Mouse (Mus musculus) limb, embryonic 14.5 days (tissue): ENCODE measurements around the gene Gm20390. TPM values are rescaled to one million over a fixed set of nuclear protein-coding genes. Genes with fewer than 3 reads are reported as not detected.
A peak's percentile ranks its signal among the peaks of the same experiment; 100 is the strongest.

Experiments used
- ATAC-seq: fragments of 200-750 bp; cut with Nextera tagmentation; 2 replicates; pipeline ENCODE4 v1.8.0; 2017; ENCODE audit warnings: low read depth, moderate number of reproducible peaks, moderate TSS enrichment; ENCODE audit not compliant: low FRiP score
- DNase-seq: peaks from one replicate; pipeline ENCODE4 v3.0.0-alpha.2; 2015; ENCODE audit warnings: low spot score
- H3K27ac ChIP-seq: fragments of 300-500 bp; sonication (generic); replicated peaks from 2 replicates; pipeline ENCODE4 v1.5.1; 2014; ENCODE audit warnings: low read depth, mild to moderate bottlenecking, low read length, moderate library complexity, mixed read lengths
- H3K27me3 ChIP-seq: fragments of 300-500 bp; sonication (generic); 2 replicates; pipeline ENCODE4 v1.6.1; 2014; ENCODE audit warnings: low read length, mixed read lengths; ENCODE audit not compliant: control insufficient read depth, insufficient read depth
- H3K36me3 ChIP-seq: fragments of 300-500 bp; sonication (generic); 2 replicates; pipeline ENCODE4 v1.6.1; 2014; ENCODE audit warnings: mild to moderate bottlenecking, low read length, moderate library complexity, mixed read lengths; ENCODE audit not compliant: control insufficient read depth, insufficient read depth
- H3K4me1 ChIP-seq: fragments of 300-500 bp; sonication (generic); 2 replicates; pipeline ENCODE4 v1.6.1; 2014; ENCODE audit warnings: antibody characterized with exemption, low read length, mixed read lengths; ENCODE audit not compliant: control insufficient read depth, insufficient read depth
- H3K4me2 ChIP-seq: fragments of 300-500 bp; sonication (generic); replicated peaks from 2 replicates; pipeline ENCODE4 v1.6.1; 2014; ENCODE audit warnings: low read depth, mild to moderate bottlenecking, low read length, moderate library complexity; ENCODE audit not compliant: severe bottlenecking
- H3K4me3 ChIP-seq: fragments of 300-500 bp; sonication (generic); replicated peaks from 2 replicates; pipeline ENCODE4 v1.5.1; 2014; ENCODE audit warnings: low read length
- H3K9ac ChIP-seq: fragments of 300-500 bp; sonication (generic); 2 replicates; pipeline ENCODE4 v1.6.1; 2014; ENCODE audit warnings: mild to moderate bottlenecking, low read depth, low read length, moderate library complexity; ENCODE audit not compliant: severe bottlenecking
- H3K9me3 ChIP-seq: fragments of 300-500 bp; sonication (generic); 2 replicates; pipeline ENCODE4 v1.6.1; 2016; ENCODE audit warnings: low read length; ENCODE audit not compliant: control insufficient read depth
- POLR2A ChIP-seq: fragments of 200-500 bp; IDR thresholded peaks from 2 replicates; pipeline ENCODE4 v1.8.0; 2012; ENCODE audit warnings: inconsistent platforms, mild to moderate bottlenecking, moderate library complexity, borderline replicate concordance; ENCODE audit not compliant: insufficient read depth, insufficient read length; ENCODE audit errors: extremely low read depth
- WGBS: fragments of 180-500 bp; shearing (Covaris S2); extraction: QIAGEN DNeasy Blood & Tissue Kit; methylation state at CpG from one replicate; pipeline ENCODE4 v1.1.7; 2014; 5-methylcytosine and 5-hydroxymethylcytosine counted together
- polyA plus RNA-seq, 2 experiments: library from polyadenylated mRNA; depleted of rRNA in 1 of 2; stranded (reverse) in 1 of 2; unstranded in 1 of 2; fragments of >200 nt; fragmentation: Nextera tagmentation in 1 of 2; extraction: Ambion mirVana in 1 of 2; gene quantifications; 2 replicates each; pipeline versions ENCODE4 v1.2.1 to v1.2.3; 2012 to 2014

Gm20390 gene
- polyA plus RNA-seq, 2 experiments: 122 to 365 TPM

- H3K9ac ChIP-seq: peak overlapping the region; percentile 71
- no peak for TF ChIP-seq POLR2A
- peaks cover 67% of the 10 kb centered on the region for H3K36me3 ChIP-seq
- H3K4me3 ChIP-seq: peak overlapping the region; percentile 51
- H3K27ac ChIP-seq: peak overlapping the region; percentile 75
- H3K4me1 ChIP-seq: peaks cover 19% of the 10 kb centered on the region; the same call in 1 of the 2 replicates
- 42% methylated on average over 13 of the region's 13 CpGs for WGBS
- H3K4me2 ChIP-seq: peak overlapping the region; percentile 77
- no peak for ATAC-seq
- H3K27me3 ChIP-seq: no peaks in the 10 kb centered on the region
- no peaks in the 10 kb centered on the region for H3K9me3 ChIP-seq
- DNase-seq: no peak
Observed at GRCm38 (mm10) chr11:93954738-93955255, 13.3 kb downstream of the Gm20390 start.

DNA sequence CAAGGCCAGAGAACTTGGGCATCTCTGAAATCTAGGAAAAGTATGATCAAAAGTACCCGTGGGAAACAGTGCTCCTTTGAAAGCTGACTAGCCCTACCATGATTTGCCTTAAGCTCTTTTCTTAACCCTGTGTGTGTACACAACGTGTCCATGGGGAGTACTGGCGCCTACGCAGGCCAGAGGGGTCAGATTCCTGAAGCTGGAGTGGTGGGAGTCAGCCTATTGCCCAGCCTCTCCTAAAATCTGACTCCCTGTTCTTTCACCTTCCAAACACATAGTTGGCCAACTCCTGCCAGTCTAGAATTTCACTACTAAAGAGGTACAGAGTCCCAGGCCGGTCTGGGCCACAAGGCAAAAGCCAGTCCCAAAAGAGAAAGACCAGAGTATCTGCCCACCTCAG lies 15.7 kb downstream of the Gm20390 start:
- Histone ChIP-seq H3K27ac (no peak overlapping the region), H3K9me3 (no peaks in the 10 kb centered on the region), H3K36me3 (peaks cover 55% of the 10 kb centered on the region), H3K4me3 (no peak overlapping the region), H3K4me2 (no peak overlapping the region), H3K9ac (no peak overlapping the region), H3K4me1 (peaks cover 19% of the 10 kb centered on the region; the same call in 1 of the 2 replicates), H3K27me3 (no peaks in the 10 kb centered on the region)
- TF ChIP-seq POLR2A: no peak
- ATAC-seq (no peak), DNase-seq (no peak)
- WGBS: 70% methylated on average over 5 of the region's 5 CpGs

DNA sequence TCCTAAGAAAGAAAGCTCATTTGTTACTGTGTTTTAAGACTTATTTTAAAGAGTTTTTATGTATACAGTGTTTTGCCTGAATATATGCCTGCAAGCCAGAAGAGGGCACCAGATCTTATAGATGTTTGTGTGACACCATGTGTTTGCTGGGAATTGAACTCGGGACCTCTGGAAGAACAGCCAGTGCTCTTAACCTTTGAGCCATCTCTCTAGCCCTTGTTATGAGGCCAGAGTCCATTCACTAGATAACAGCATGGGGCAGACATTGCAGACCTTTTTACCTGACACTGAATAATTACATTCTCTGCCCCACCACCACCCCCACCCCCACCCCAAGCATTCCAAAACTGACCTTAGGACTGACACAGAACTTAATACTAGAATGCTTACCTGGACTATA lies 18.0 kb downstream of the Gm20390 start:
- Histone ChIP-seq H3K36me3 (peaks cover 64% of the 10 kb centered on the region), H3K27me3 (no peaks in the 10 kb centered on the region), H3K4me3 (no peak overlapping the region), H3K9me3 (no peaks in the 10 kb centered on the region), H3K9ac (no peak overlapping the region), H3K27ac (no peak overlapping the region), H3K4me1 (peaks cover 13% of the 10 kb centered on the region; the same call in 1 of the 2 replicates), H3K4me2 (no peak overlapping the region)
- DNase-seq: no peak
- no peak for TF ChIP-seq POLR2A
- no peak for ATAC-seq
- 94% methylated on average over 1 of the region's 1 CpGs for WGBS

GRCm38 (mm10) chr11:93948887-93949567 lies 19.1 kb downstream of the Gm20390 start:
- H3K4me3 ChIP-seq: no peak overlapping the region
- peaks cover 65% of the 10 kb centered on the region for H3K36me3 ChIP-seq
- H3K4me1 ChIP-seq: peaks cover 9% of the 10 kb centered on the region; the same call in 1 of the 2 replicates
- no peak overlapping the region for H3K9ac ChIP-seq
- no peak overlapping the region for H3K4me2 ChIP-seq
- ATAC-seq (no peak), DNase-seq (no peak)
- H3K27ac ChIP-seq: no peak overlapping the region
- no peak for TF ChIP-seq POLR2A
- H3K9me3 ChIP-seq: no peaks in the 10 kb centered on the region
- no peaks in the 10 kb centered on the region for H3K27me3 ChIP-seq
- WGBS: 88% methylated on average over 9 of the region's 9 CpGs

DNA sequence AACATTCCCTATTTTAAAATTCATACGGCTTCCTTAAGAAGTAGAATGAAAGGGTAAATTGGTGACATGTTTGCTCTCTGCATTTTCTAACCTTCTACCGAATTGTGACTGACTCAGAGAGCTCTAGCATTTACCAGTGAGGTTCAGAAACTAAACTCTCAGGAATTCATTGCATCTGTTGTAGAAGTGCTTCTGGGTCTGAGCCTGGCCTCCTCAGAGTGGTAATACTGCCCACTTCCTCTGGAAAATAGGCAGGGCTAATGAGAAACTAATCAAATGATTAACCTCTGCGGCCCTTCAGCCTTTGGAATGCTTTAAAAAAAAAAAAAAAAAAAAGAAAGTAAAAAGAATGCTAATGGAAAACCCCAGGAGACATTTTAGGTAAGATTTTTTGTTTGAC lies 23.1 kb downstream of the Gm20390 start:
- Histone ChIP-seq H3K4me3 (no peak overlapping the region), H3K9me3 (no peaks in the 10 kb centered on the region), H3K9ac (no peak overlapping the region), H3K27me3 (no peaks in the 10 kb centered on the region), H3K4me2 (no peak overlapping the region), H3K4me1 (no peaks in the 10 kb centered on the region), H3K27ac (no peak overlapping the region), H3K36me3 (peaks cover 43% of the 10 kb centered on the region)
- ATAC-seq (no peak), DNase-seq (no peak)
- 36% methylated on average over 3 of the region's 3 CpGs for WGBS
- TF ChIP-seq POLR2A: no peak
